Mouse (Mus musculus): ENCODE measurements around the gene Hspb2.

Hspb2 gene

DNA sequence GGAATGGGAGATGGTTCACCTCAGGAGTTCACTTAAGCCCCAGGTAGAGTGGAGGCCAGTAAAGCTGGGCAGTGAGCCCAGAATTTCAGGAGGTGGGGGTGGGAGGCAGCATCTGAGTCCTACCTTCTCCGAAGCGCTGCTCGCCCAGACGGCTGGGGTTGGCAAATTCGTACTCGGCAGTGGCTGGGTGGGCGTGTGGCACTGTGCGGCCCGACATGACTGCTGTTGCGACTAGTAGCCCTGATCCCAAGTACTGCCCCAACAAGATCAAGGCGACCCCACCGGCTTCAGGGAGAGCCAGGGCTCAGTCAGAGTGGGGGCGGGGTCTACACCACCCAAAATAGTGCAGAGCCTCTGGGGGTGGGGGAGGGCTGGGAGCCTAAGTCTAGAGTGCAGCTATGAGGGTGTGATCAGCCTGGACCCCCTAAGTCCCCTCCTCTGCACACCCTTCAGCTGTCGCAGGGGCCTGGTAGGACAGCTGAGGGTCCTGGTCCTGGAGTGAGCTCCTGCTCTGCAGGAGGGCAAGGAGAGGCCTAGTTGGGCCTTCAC lies at the start of gene Hspb2:
TSS of gene Hspb2 (minus strand) at position 301 of the 549 bp plus-strand sequence.
- no peak for DNase-seq (ENCODE audit: low read depth)

DNA sequence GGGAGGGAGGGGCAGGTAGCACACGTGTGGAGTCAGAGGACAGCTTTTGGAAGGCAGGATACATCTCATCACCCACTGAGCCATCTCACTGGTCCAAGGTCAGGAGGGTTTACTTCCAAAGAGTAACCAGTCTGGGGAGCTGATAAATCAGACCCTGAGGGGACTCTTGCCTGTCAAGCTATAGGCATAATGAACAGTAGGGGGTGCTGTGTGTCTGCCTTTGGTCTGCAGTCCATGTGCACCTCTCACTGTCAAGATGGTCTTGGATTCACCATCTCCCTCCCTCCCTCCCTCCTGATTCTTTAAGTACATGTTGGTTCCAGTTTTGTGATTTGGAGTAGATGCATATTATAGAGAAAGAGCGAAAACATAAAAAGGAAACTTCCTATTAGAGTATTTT lies 48.8 kb upstream of the Hspb2 start:
- DNase-seq (ENCODE audit: low read depth) = peak; percentile 75

DNA sequence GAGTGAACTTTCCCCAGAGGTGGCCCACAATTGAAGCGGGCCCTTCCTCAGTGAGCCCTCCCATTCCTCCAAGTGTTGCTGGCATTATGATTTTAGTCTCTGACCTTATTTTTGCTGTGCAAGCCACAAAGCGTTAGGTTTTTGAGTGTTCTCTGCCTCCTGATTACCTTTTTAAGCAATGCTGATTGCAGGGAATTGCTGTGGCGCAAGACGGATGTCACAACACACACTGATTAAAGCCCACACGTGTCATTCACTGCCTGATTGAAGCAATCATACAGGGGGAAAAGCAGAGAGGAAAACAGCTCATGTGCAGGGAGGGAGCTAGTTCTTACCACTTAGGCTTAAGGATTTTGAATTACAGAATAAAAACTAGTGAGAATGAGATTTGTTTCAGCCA lies 46.2 kb upstream of the Hspb2 start:
- DNase-seq (ENCODE audit: low read depth) = no peak

DNA sequence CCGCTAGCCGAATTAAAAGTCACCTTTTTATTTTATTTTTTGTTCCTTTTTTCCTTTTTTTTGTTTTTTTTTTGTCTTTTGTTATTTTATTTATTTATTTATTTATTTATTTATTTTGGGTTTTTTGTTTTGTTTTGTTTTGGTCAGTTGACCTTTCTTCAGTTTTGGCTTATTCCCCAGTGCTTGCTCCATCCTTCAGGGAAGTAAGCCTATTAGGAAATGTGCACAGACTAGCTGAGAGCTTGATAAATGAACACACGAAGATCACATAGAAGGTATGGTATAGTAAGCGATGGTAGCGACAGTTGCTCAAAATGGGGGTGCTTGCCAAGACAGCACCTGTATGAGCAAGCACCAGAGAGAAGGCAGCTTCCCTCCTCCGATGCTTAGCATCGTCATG lies 45.5 kb upstream of the Hspb2 start:
- DNase-seq (ENCODE audit: low read depth) = no peak

DNA sequence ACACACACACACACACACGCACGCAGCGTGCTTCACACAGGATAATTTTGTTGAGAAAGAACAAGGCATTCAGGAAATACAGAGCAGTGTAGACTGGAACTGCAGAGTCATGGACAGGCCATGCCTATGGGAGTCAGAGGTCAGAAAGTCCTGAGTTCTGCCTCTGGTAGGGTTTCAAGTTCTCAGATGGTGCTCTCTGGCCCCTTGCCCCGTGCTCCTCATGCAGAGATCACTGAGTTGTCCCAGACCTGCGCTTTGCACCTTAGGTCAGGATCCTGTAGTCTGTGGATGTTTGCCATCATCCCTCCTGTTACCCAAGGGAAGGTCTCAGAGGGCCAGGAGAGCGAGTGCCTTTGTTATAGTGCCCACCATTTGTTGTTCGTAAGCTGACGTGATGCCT lies 44.6 kb upstream of the Hspb2 start:
- no peak for DNase-seq (ENCODE audit: low read depth)

DNA sequence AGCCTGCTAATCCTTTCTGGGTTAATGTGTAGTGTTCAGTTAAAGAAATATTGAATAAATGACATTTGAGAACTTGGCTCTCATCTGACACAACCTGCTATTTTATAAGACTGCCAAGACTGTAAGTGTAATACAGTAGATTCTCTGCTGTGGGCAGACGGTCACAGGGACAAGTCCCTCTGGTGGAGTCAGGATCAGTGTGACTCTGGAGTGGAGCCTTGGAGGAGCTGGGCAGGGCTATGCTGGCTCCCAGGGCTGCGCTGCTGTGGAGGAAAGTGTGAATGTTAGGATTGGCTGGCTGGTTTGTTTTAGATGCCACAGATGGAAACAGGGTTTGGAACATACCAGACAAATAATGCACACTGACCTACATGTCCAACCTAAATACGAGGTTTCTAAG lies 43.1 kb upstream of the Hspb2 start:
- DNase-seq (ENCODE audit: low read depth) = no peak

DNA sequence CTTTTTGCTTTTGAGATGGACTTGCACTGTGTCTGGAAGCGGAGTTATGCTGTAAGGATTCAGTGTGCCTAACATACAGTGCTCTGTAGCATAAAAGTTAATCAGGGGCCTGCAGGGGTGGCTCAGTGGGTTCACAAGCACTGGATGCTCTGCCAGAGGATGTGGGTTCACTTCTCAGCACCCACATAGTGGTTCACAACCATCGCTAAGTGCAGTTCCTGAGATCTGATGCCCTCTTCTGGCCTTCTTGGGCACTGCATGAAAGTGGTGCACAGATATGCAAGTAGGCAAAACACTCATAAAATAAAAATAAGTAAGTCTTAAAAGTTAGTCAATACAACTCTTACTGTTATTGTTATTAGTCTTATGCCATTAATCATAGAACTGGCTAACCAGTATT lies 30.0 kb upstream of the Hspb2 start:
- peak; percentile 76 for DNase-seq (ENCODE audit: low read depth)

DNA sequence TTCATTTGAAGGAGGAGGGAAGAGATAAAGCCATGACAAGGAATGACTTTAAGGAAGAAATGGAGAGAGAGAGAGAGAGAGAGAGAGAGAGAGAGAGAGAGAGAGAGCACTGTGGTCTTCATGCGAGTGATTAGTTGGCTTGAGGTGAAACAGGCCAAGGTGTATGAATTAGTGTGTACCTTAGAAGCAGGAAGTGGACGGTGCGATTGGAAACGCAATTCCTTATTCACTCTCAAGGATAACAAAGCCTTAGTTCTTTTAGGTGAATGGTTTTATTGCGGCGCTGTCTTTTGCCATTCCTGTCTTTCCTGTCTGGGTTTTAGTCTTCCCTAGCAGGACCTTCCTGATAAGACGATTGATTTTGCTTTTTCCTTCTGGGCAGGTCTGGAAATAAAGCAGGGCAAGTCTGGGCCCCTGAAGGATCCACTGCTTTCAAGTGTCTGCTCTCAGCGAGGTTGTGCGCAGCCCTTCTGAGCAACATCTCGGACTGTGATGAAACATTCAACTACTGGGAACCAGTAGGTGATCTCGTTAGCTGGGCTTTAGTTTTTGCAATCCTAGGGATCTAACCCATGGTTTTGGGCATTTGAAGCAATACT lies 24.1 kb upstream of the Hspb2 start:
- no peak for DNase-seq (ENCODE audit: low read depth)

DNA sequence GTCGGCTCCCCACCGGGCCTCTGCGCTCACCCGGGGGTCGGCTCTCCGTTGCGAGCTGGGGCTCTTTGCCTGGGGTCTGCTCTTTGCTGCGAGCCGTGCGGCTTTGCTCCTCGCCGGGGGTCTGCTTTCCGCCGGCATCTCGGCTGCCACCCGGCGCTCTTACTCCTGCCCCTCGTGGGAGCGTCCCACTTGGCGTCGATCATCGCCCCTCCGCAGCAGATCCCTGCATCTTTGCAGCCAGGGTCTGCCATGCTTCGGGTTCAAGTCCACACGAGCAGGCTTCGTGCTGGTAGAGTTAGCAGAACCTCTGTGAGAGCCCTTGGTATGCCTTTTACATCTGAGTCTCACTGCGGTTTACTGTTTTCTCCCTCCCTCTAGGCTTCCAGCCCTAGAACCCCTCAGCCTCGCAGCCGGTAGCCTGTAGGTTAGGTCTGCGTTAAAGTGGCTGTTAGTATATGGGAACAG lies 23.5 kb upstream of the Hspb2 start:
- DNase-seq (ENCODE audit: low read depth) = peak; percentile 50

DNA sequence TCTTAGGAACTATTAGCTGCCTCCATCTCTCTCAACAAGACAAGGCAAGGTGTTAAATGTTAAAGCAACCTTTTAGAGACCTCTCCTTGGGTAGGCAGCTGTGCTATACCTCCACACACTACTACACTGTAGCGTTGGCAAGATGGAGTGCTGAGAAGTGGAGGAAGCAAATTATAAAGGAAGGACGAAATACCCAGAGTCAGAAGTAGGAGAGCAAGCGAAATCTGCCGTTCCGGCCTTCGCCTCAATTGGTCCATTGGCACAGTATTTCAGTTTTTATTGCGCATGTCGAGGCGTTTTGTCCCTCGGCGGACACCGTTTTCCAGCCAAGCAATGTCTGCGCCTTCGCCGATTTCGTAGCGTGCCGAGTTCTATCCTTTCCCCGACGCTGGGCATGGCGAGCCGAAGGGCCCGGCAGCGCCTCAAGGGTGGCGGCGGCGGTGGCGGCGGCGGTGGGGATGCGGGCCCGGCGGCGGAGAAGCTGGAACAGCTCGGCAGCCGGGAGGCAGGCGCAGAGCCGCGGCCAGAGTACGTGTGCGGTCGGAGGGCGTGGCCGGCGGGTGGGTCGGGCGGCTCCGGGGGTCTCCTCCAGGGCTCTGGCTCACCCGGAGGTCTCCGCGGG lies 22.9 kb upstream of the Hspb2 start, which contains the start of the genes Alg9 and 1110032A03Rik:
TSS of gene Alg9 (plus strand) at position 29 of the 622 bp plus-strand sequence.
TSS of gene 1110032A03Rik (minus strand) at position 530 of the 622 bp plus-strand sequence.
- DNase-seq (ENCODE audit: low read depth) = peak; percentile 92

DNA sequence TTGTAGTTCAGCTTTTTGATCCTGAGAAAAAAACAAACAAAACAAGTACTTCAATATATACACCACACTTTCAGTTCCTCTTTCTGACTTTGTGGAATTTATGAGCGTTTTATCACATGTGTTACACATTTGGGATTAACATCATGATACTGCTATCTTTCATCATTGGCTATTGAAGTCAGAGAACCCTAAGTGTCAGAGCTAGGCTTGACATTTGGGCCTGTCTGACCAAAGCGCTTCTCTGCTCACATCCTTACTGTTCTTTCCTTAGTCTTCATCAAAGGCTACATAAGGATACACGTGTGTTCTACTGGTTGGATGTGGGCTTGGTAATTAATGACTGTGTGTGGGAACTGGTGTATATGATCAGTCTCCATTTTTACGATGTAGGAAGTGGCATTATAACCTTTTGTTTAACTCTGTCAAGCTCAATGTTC lies 21.9 kb upstream of the Hspb2 start:
- peak; percentile 36 for DNase-seq (ENCODE audit: low read depth)

DNA sequence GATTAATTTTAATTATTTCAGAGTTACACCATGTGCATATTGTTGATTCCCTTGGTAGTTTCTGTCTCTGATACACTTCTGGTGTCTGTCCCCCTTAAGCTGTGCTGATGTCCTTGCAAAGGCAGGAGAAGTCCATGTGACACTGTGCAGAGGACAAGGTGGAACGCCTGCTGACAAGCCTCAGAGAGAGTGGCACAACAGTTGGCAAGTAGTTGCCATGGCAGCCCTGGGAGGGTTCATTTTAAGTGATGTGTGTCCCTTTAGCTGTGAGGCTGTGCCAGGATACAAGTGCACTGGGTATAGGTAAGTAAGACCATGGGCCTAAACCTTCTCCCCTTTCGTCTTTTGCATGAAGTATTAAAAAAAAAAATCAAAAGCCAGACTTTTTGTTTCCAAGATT lies 17.9 kb upstream of the Hspb2 start:
- no peak for DNase-seq (ENCODE audit: low read depth)

DNA sequence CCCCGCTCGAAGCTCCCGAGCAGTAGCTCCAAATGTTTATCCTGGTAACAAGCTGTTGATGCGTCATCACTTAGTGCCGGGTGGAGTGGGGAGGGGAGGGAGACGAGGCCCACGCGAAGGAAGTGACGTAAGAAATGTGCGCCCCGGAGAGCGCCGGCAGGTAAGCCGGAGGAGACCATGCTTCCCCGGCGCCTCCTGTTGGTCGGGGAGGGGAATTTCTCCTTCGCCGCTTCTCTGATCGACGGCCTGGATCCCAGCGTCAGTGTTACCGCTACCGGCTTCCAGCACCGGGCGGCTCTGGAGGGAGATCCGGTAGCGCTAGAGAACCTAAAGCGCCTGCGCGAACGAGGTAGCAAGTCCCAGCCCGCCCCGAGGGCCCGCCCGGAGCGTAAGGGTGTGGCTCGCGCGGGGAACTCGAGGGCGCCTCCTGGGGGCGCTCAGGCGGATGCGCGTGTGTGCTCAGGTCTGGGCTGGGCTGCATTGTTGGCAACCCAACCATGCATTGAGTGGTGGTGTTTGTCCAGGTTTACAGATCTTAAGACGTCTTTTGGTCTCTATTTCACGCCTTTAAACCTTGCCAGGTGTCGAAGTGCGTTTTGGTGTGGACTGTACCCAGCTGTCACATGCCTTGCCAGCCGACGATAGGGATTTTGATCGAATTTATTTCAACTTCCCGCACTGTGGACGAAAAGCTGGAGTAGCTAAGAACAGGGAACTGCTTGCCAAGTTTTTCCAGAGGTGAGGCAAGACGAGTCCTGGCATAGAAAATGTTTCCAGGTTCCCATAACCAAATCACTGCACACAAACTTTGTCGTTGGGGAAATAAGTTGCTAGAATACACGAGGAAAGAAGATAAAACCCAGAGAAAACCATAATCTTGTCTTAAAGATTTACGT lies 16.2 kb upstream of the Hspb2 start, which contains the start of gene Fdxacb1:
TSS of gene Fdxacb1 (plus strand) at position 130 of the 896 bp plus-strand sequence.
- DNase-seq (ENCODE audit: low read depth) = peak; percentile 99

DNA sequence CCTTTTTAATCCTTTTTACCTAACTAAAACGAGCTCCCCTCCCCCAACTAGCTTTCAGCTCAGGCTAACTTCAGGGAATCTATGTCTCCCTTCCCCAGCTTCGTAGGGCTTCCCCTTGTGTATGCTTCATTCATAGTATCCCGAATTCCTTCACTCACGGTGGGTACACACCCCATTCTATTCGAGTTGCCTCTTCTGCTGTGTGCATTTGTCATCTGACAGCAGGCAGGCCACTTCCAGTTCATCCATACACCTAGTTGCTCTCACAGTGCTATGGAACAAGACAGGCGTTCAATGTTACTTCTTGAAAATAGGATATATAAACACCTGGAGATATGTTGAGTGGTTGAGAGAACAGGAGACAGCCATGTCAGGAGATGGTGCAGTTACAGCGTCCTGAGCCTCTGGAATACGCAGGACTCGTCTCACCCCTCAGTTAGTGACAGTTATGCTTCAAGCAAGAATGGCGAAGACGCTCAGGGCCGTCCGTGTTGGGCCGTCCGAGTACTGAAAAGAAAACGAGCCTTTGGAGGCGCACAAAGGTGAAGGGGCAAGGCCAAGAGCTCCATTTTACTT lies 15.5 kb upstream of the Hspb2 start:
- no peak for DNase-seq (ENCODE audit: low read depth)

DNA sequence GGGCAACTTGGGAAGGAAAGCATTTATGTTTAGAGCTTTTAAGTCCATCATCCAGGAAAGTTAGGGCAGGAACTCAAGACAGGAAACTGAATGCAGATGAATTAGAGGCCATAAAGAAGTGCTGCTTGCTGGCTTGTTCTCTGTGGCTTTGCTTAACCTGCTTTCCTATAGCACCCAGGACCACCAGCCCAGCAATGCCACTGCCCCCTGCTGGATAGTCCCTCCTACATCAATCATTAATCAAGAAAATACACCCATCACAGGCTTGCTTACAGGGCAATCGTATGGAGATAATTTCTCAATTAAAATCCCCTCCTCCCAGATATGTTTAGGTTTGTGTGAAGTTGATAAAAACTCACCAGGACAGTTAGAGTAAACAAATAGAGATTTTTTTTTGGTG lies 11.2 kb upstream of the Hspb2 start:
- DNase-seq (ENCODE audit: low read depth) = peak; percentile 31

DNA sequence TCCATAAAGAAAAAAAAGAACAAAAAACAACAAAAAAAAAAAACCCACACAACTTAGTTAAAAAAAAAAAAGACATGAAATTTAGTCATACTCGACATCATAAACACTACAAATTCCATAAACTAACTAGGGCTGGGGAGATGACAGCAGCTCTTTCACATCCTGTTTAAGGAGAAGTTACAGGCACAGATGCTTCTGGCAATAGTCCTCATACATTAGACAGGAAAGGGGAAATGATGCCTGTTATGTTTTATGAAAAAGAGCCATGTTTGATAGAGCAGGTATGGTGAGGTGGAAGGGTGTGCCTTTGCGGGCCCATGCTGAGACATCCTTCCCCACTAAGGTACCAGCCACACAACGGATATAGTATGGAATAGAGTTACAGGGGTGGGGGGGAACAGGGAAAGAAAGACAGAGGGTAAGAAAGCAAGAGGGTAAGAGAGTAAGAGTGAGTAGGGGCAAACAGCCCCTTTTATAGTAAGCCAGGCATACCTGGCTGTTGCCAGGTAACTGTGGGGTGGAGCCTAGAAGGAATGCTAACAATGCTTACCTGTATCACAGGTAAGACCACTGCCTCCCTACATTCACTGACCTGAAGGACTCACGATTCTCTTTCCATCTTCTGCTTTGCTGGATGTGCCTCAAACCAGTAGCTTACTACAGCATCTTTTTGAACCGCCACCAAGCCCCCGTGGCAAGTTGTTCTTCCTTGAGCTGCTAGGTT lies 9.5 kb upstream of the Hspb2 start:
- no peak for DNase-seq (ENCODE audit: low read depth)

DNA sequence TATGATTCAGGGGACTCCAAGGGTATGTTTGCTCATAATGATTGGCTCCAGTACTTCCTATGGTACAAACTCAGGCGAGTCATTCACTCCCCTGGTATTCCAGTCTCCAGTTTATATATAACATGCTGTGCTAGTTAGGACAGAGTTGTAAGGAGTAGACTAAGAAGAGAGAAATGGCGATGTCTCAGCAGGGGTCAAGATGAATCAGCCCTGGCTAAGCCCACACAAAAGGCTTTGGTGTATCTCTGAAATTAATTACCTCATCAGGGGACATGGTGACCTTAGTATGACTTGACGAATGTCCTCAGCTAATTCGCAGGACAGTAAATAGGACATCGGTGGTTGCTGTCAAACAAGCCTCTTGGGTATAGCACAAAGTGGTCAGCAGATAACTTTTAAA lies 4.6 kb upstream of the Hspb2 start:
- DNase-seq (ENCODE audit: low read depth) = no peak

DNA sequence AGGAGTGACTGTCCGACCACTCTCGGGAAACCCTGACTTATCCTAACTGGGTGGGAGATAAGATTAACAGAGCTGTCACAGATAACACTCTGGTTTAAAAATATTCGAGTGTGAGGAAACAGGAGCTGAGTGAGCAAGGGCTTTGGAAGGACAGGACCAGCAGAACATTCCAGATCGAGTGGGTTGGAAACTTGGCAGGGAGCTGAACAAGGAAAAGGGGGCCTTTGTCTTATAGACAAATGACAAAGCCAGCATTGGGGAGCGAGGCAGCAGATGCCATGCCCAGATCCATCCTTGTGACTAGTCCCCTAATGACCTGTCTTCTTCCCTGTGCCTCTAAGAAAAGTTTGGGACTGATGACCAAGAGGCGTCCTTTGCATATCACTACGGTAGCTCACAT lies 1.8 kb upstream of the Hspb2 start:
- no peak for DNase-seq (ENCODE audit: low read depth)

DNA sequence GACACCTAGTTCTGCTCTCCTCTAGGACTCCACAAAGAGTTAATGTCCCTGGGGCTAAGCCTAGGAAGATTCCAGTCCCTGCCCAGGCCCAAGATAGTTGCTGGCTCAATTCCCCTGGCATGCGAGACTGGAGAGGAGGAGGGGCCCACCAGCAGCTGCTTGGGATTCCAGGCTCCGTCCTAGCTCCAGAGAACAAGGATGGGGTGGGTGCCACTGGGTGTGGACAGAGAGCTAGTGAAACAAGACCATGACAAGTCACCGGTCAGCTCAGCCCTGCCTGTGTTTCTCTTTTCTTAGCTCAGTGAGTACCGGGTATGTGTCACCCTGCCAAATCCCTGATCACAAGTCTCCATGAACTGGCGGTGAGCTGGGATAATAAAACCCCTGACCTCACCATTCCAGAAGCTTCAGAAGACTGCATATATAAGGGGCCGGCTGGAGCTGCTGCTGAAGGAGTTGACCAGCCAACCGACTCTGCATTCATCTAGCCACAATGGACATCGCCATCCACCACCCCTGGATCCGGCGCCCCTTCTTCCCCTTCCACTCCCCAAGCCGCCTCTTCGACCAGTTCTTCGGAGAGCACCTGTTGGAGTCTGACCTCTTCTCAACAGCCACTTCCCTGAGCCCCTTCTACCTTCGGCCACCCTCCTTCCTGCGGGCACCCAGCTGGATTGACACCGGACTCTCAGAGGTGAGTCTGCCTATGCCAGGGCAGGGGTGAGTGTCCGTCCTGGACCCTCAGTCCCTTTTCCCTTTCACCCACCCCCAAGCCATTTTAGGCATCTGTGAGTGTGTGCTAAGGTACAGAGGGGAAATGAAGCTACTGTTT lies 846 bp upstream of the Hspb2 start:
- no peak for DNase-seq (ENCODE audit: low read depth)

DNA sequence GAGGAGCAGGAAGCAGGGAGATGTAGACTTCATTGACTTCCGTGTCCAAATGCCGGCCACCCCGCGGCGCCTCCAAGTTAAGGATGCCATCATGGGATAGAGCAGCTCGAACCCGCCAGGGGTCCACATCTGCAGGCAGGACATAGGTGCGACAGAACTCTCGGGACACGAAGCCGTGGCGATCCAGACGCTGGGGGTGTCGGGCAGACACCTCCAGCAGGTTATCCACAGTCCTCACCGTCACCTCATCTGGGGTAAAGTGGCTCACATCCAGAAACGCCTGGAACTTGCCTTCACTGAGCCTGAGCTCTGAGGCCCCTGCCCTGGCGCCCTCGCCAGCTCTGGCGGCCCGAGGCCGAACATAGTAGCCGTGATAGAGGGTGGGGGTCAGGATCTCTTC lies 831 bp downstream of the Hspb2 start, which contains the start of gene Cryab:
TSS of gene Cryab (plus strand) at position 3 of the 400 bp plus-strand sequence.
- DNase-seq (ENCODE audit: low read depth) = no peak
